Mouse (Mus musculus) large intestine, adult 2 months (tissue): ENCODE data around the gene Gm11569. TPM values are rescaled to one million over a fixed set of nuclear protein-coding genes. Genes with fewer than 3 reads are reported as not detected.
"Not testable (repeated sequence)": the region's sequence is repeated elsewhere in the genome, so short reads cannot be mapped to it uniquely, and the experiment has no call there.

ENCODE experiments used
- DNase-seq: peaks from one replicate; pipeline ENCODE4 v3.0.0-alpha.2; 2012; ENCODE audit warnings: low read depth, low spot score
- WGBS: fragments of 180-500 bp; shearing (Covaris S2); methylation state at CpG from one replicate; pipeline ENCODE4 v1.1.7; 2018; 5-methylcytosine and 5-hydroxymethylcytosine counted together
- polyA plus RNA-seq: library from polyadenylated mRNA; depleted of rRNA; stranded (reverse); fragments of >200 nt; gene quantifications from 2 replicates; pipeline ENCODE4 v1.2.3, GENCODE M21; 2012; rRNA removed

Gene Gm11569
- polyA plus RNA-seq = not detected in 2 replicates

DNA sequence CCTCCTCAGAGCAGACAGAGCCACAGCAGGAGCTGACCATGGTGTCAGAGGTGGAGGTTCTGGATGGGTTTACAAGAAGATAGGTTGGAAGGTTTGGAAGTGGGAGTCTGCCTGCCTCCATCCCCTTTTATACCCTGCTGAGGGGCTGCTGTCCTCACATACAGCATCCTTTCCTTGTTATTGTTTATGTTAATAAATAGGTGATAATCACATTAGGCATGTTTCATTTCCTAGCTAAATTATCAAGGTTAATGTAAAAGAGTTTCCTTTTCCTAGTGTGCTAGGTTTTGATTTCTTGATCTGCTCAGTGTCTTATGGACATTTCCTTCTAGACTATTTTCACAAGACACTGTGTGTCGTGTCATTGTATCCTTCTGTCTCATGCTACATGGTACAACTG lies at the start of gene Gm11569:
Gene Gm11569 (minus strand): TSS at position 101 of the 400 bp plus-strand sequence.
- no CpG with 5 or more reads among the region's 1 CpGs for WGBS

DNA sequence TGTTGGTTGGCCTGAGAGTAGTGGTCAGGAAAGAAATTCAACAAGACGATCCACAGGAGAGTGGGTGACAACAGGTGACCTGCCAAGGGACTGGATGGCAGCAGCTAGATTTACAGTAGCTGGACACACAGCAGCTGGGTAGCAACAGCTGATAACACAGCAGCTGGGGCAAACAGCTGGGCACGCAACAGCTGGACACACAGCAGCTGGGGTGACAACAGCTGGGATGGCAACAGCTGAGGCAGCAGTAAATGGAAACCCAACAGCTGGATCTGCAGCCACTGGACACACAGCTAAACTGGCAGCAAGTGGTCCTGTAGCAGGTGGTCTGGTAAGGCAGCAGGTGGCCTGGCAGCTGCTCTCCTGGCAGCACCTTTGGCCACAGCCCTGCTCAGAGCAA lies 48.0 kb upstream of the Gm11569 start:
- no peak for DNase-seq
- WGBS = 75% methylated on average over 2 of the region's 2 CpGs

More for the DNA sequence above, at the start of gene Gm11569:
- not testable (repeated sequence) for DNase-seq

DNA sequence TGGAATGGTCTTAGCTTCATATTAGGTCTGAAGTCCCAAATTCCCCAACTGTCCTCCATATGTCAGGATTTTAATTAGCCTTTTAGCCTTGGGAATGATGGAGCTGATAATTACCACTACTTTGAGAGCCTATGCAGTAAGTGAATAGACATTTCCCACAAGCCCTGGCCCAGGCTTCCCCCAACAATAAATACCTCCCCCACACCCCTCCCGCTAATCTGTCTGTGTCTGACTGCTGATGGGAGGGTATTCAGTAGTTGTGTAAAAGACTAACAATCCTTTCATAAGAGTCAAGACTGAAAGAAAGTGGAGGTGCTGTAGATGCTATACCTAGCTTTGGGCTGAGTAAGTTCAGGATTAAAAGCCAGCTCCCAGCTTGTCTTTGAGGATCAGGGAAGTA lies 43.5 kb upstream of the Gm11569 start:
- DNase-seq = no peak
- WGBS = 45% methylated on average over 1 of the region's 1 CpGs

DNA sequence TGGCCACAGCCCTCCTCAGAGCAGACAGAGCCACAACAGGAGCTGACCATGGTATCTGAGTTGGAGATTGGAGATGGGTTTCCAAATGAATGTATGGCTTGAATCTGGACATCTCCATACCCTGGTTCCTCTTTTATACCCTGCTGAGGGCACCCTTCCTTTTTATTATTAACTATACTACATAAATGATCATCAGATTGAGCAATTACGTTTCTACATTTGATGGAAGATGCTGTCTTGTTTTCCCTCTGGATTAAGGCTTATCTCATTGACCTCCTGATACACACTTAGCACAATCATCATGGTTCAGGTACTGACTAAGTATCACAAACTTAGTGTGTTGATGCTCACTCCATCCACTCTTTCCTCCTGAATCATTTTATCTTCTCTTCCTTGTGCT lies 39.2 kb upstream of the Gm11569 start, which contains the start of gene 2300003K06Rik:
Gene 2300003K06Rik (minus strand): TSS at position 101 of the 400 bp plus-strand sequence.
- 53% methylated on average over 1 of the region's 1 CpGs for WGBS
- no peak for DNase-seq

DNA sequence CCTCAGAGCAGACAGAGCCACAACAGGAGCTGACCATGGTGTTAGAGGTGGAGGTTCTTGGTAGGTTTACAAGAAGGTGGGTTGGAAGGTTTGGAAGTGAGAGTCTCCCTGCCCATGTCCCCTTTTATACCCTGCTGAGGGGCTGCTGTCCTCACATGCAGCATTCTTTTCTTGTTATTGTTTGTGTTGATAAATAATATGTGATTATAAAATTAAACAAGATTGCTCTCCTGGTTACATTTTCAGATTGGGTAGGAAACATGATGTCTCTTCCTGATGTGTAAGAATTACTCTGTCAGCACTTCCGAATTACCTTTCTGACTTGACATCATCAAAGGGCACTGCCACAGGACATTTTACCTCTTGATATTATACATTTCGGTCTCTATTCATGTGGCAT lies 16.8 kb upstream of the Gm11569 start, which contains the start of gene Gm11564:
Gene Gm11564 (minus strand): TSS at position 101 of the 400 bp plus-strand sequence.
- WGBS = 74% methylated on average over 2 of the region's 2 CpGs
- not testable (repeated sequence) for DNase-seq

DNA sequence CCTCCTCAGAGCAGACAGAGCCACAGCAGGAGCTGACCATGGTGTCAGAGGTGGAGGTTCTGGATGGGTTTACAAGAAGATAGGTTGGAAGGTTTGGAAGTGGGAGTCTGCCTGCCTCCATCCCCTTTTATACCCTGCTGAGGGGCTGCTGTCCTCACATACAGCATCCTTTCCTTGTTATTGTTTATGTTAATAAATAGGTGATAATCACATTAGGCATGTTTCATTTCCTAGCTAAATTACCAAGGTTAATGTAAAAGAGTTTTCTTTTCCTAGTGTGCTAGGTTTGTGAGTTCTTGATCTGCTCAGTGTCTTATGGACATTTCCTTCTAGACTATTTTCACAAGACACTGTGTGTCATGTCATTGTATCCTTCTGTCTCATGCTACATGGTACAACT lies 11.1 kb upstream of the Gm11569 start, which contains the start of gene Krtap4-13:
Gene Krtap4-13 (minus strand): TSS at position 101 of the 400 bp plus-strand sequence.
- not testable (repeated sequence) for DNase-seq

DNA sequence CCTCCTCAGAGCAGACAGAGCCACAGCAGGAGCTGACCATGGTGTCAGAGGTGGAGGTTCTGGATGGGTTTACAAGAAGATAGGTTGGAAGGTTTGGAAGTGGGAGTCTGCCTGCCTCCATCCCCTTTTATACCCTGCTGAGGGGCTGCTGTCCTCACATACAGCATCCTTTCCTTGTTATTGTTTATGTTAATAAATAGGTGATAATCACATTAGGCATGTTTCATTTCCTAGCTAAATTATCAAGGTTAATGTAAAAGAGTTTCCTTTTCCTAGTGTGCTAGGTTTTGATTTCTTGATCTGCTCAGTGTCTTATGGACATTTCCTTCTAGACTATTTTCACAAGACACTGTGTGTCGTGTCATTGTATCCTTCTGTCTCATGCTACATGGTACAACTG lies 5.6 kb upstream of the Gm11569 start, which contains the start of gene Gm11554:
Gene Gm11554 (minus strand): TSS at position 101 of the 400 bp plus-strand sequence.
- no CpG with 5 or more reads among the region's 1 CpGs for WGBS
- not testable (repeated sequence) for DNase-seq

DNA sequence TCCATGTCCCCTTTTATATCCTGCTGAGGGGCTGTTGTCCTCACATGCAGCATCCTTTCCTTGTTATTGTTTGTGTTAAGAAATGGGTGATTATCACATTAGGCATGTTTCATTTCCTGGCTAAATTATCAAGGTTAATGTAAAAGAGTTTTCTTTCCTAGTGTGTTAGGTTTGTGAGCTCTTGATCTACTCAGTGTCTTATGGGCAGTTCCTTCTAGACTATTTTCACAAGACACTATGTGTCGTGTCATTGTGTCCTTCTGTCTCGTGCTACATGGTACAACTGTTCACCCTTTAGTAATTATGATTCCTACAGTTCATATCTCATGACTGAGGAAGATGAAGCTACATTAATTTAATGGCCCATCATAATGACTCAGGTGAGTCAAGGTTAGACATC lies 5.4 kb downstream of the Gm11569 start, which contains the start of gene Gm11596:
Gene Gm11596 (minus strand): TSS at position 101 of the 400 bp plus-strand sequence.
- DNase-seq = no peak
- 67% methylated on average over 2 of the region's 2 CpGs for whole genome bisulfite sequencing

DNA sequence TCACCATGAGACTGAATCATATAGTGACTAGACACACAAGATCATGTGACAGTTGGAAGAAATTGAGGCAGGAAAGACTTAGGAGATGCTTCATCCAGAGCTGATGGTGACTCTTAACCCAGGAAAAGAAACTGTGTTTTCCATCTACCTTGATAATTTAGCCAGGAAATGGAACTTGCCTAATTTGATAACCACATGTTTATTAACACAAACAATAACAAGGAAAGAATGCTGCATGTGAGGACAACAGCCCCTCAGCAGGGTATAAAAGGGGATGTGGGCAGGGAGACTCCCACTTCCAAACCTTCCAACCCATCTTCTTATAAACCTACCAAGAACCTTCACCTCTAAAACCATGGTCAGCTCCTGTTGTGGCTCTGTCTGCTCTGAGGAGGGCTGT lies 13.8 kb downstream of the Gm11569 start, which contains the start of gene Krtap4-9:
Gene Krtap4-9 (plus strand): TSS at position 301 of the 400 bp plus-strand sequence.
- DNase-seq = not testable (repeated sequence)

DNA sequence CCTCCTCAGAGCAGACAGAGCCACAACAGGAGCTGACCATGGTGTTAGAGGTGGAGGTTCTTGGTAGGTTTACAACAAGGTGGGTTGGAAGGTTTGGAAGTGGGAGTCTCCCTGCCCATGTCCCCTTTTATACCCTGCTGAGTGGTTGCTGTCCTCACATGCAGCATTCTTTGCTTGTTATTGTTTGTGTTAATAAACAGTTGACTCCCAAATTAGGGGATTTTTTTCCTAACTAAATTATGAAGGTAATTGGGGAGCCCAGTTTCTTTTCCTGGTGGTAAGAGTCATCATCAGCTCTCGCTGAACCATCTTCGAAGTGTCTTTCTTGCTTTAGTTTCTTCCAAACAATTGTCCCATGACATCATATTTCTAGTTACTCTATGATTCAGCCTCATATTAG lies 18.1 kb downstream of the Gm11569 start, which contains the start of gene Krtap4-8:
Gene Krtap4-8 (minus strand): TSS at position 101 of the 400 bp plus-strand sequence.
- DNase-seq = no peak
- 97% methylated on average over 2 of the region's 2 CpGs for WGBS

DNA sequence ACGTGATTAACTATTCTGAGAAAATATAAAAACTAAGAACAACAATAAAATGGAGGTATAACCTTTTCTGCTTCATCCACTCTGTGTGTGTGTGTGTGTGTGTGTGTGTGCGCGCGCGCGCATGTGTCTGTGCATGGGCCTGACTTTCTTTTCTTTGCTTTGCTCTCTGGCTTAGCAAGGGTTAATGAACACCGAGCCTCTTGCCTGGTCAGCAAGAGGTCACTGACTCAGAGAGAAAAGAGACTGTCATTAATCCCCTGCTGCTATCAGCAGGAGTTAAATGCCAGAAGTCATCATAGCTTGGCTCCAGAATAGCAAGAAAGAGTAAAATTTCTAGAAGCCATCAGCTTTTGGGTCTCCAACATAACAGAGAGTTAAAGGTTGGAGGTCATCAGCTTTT lies 20.3 kb downstream of the Gm11569 start:
- WGBS = 68% methylated on average over 7 of the region's 7 CpGs
- DNase-seq = no peak

DNA sequence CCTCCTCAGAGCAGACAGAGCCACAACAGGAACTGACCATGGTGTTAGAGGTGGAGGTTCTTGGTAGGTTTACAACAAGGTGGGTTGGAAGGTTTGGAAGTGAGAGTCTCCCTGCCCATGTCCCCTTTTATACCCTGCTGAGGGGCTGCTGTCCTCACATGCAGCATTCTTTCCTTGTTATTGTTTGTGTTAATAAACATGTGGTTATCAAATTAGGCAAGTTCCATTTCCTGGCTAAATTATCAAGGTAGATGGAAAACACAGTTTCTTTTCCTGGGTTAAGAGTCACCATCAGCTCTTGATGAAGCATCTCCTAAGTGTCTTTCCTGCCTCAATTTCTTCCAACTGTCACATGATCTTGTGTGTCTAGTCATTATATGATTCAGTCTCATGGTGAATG lies 25.9 kb downstream of the Gm11569 start, which contains the start of gene Gm11595:
Gene Gm11595 (minus strand): TSS at position 101 of the 400 bp plus-strand sequence.
- DNase-seq = not testable (repeated sequence)

DNA sequence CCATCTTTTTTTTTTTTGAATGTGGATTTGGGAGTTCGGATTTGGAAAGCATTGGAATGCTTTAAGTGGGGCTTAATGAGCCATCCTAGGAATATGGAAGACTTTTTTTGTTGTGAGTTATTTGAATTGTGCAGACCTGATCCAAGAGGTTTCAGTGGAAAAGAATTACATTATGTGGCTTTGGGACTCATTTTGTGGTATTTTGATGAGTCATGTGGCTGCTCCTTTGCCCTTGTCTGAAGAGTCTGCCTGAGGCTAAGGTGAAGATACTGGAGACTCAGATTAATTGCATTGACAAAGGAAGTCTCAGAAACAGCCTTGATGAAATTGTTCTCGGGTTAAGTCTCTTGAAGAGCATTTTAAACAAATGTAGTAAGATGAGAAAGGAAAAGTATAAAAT lies 30.3 kb downstream of the Gm11569 start:
- WGBS = 76% methylated on average over 2 of the region's 2 CpGs

DNA sequence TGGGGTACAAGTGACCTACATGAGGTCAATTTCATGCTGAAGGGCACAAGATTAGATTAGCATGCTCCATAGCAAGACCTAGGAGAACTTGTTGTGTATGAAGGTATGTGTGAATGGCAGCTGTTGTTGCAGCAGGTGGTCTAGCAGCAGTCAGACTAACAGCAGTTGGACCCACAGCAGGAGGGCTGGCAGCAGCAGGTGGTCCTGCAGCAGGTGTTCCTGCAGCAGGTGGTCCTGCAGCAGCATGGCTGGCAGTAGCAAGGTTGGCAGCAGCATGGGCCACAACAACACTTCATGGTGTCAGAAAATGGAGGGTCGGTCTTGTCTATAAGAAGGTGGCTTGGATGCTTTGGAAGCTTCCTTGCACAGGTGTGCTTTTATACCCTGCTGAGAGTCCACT lies 39.9 kb downstream of the Gm11569 start:
- no peak for DNase-seq
- 90% methylated on average over 1 of the region's 1 CpGs for WGBS

More for the DNA sequence above, 30.3 kb downstream of the Gm11569 start:
- no peak for DNase-seq

Other genes starting within 250 kb of the Gm11569 start
- gene Krtap3-3, start 248.1 kb downstream of the Gm11569 start, polyA plus RNA-seq = not detected in 2 replicates
- not detected in 2 replicates for gene Krtap3-2, start 242.1 kb downstream of the Gm11569 start, polyA plus RNA-seq
- not detected in 2 replicates for gene Gm11939, start 239.5 kb downstream of the Gm11569 start, polyA plus RNA-seq
- 0.30 and 0.55 TPM in 2 replicates for gene Krtap3-1, start 232.3 kb downstream of the Gm11569 start, polyA plus RNA-seq
- not detected in 2 replicates for gene Krtap1-5, start 217.9 kb downstream of the Gm11569 start, polyA plus RNA-seq
- not detected in 2 replicates for gene Krtap1-4, start 215.3 kb downstream of the Gm11569 start, polyA plus RNA-seq
- gene Krtap1-3, start 207.6 kb downstream of the Gm11569 start, polyA plus RNA-seq = not detected in 2 replicates
- gene Krtap9-3, start 200.8 kb downstream of the Gm11569 start, polyA plus RNA-seq = not detected in 2 replicates
- 0.21 TPM in 1 of 2 replicates, not detected in the other for gene Gm11938, start 195.6 kb downstream of the Gm11569 start, polyA plus RNA-seq
- gene Gm11937, start 188.7 kb downstream of the Gm11569 start, polyA plus RNA-seq = not detected in 2 replicates
- 0.22 TPM in 1 of 2 replicates, not detected in the other for gene Krtap2-4, start 184.1 kb downstream of the Gm11569 start, polyA plus RNA-seq
- 0.26 TPM in 1 of 2 replicates, not detected in the other for gene Gm11562, start 178.5 kb downstream of the Gm11569 start, polyA plus RNA-seq
- gene Krtap4-1, start 170.7 kb downstream of the Gm11569 start, polyA plus RNA-seq = not detected in 2 replicates
- not detected in 2 replicates for gene Krtap4-2, start 163.8 kb downstream of the Gm11569 start, polyA plus RNA-seq
- gene Krtap4-7, start 154.8 kb downstream of the Gm11569 start, polyA plus RNA-seq = not detected in 2 replicates
- not detected in 2 replicates for gene Gm11555, start 148.7 kb downstream of the Gm11569 start, polyA plus RNA-seq
- gene Gm11563, start 140.0 kb downstream of the Gm11569 start, polyA plus RNA-seq = not detected in 2 replicates
- not detected in 2 replicates for gene Krtap4-6, start 133.0 kb downstream of the Gm11569 start, polyA plus RNA-seq
- gene Gm14190, start 108.2 kb downstream of the Gm11569 start, polyA plus RNA-seq = not detected in 2 replicates
- not detected in 2 replicates for gene Gm14180, start 64.6 kb downstream of the Gm11569 start, polyA plus RNA-seq
- not detected in 2 replicates for gene Gm11595, start 26.0 kb downstream of the Gm11569 start, polyA plus RNA-seq
- not detected in 2 replicates for gene Krtap4-8, start 18.2 kb downstream of the Gm11569 start, polyA plus RNA-seq
- not detected in 2 replicates for gene Krtap4-9, start 13.7 kb downstream of the Gm11569 start, polyA plus RNA-seq
- gene Gm11596, start 5.5 kb downstream of the Gm11569 start, polyA plus RNA-seq = not detected in 2 replicates
- not detected in 2 replicates for gene Gm11554, start 5.5 kb upstream of the Gm11569 start, polyA plus RNA-seq
- not detected in 2 replicates for gene Krtap4-13, start 11.0 kb upstream of the Gm11569 start, polyA plus RNA-seq
- gene Gm11564, start 16.7 kb upstream of the Gm11569 start, polyA plus RNA-seq = not detected in 2 replicates
- not detected in 2 replicates for gene 2300003K06Rik, start 39.1 kb upstream of the Gm11569 start, polyA plus RNA-seq
- gene Krtap4-16, start 52.7 kb upstream of the Gm11569 start, polyA plus RNA-seq = 0.11 and 0.33 TPM in 2 replicates
- gene Gm11568, start 59.0 kb upstream of the Gm11569 start, polyA plus RNA-seq = not detected in 2 replicates
- not detected in 2 replicates for gene Gm11559, start 65.5 kb upstream of the Gm11569 start, polyA plus RNA-seq
- not detected in 2 replicates for gene Krtap9-1, start 74.5 kb upstream of the Gm11569 start, polyA plus RNA-seq
- not detected in 2 replicates for gene Gm11567, start 80.3 kb upstream of the Gm11569 start, polyA plus RNA-seq
- gene Krtap31-1, start 109.0 kb upstream of the Gm11569 start, polyA plus RNA-seq = not detected in 2 replicates
- not detected in 2 replicates for gene Gm11565, start 115.8 kb upstream of the Gm11569 start, polyA plus RNA-seq
- not detected in 2 replicates for gene Krtap31-2, start 137.4 kb upstream of the Gm11569 start, polyA plus RNA-seq
- gene Krtap9-5, start 149.5 kb upstream of the Gm11569 start, polyA plus RNA-seq = not detected in 2 replicates
- gene Krtap29-1, start 180.1 kb upstream of the Gm11569 start, polyA plus RNA-seq = not detected in 2 replicates
- gene Krtap16-1, start 187.7 kb upstream of the Gm11569 start, polyA plus RNA-seq = not detected in 2 replicates
- not detected in 2 replicates for gene Krtap17-1, start 195.1 kb upstream of the Gm11569 start, polyA plus RNA-seq
- gene Krt33a, start 217.3 kb upstream of the Gm11569 start, polyA plus RNA-seq = not detected in 2 replicates
- not detected in 2 replicates for gene Krt33b, start 230.9 kb upstream of the Gm11569 start, polyA plus RNA-seq
- gene Krt34, start 242.6 kb upstream of the Gm11569 start, polyA plus RNA-seq = not detected in 2 replicates